Mouse (Mus musculus) small intestine, adult 2 months (tissue): ENCODE data around the gene Pgp. TPM values are rescaled to one million over a fixed set of nuclear protein-coding genes. Genes with fewer than 3 reads are reported as not detected.
A peak's percentile ranks its signal among the peaks of the same experiment; 100 is the strongest.
"Not testable (repeated sequence)": the region's sequence is repeated elsewhere in the genome, so short reads cannot be mapped to it uniquely, and the experiment has no call there.

ENCODE experiments used
- H3K27ac ChIP-seq: fragments of 200-500 bp; 2 replicates; pipeline ENCODE4 v1.5.1; 2012; ENCODE audit warnings: low read depth, low read length, control low read depth, inconsistent platforms; ENCODE audit not compliant: insufficient read depth
- H3K27me3 ChIP-seq: fragments of 200-500 bp; 2 replicates; pipeline ENCODE4 v1.6.1; 2012; ENCODE audit warnings: mild to moderate bottlenecking, moderate library complexity, low read length, inconsistent platforms; ENCODE audit not compliant: control insufficient read depth, insufficient read depth
- H3K36me3 ChIP-seq: fragments of 200-500 bp; 2 replicates; pipeline ENCODE4 v1.6.1; 2012; ENCODE audit warnings: mild to moderate bottlenecking, low read length, control low read depth, inconsistent platforms; ENCODE audit not compliant: control insufficient read depth, insufficient read depth
- H3K4me1 ChIP-seq: fragments of 200-500 bp; 2 replicates; pipeline ENCODE4 v1.6.1; 2012; ENCODE audit warnings: low read length, inconsistent platforms, mixed read lengths; ENCODE audit not compliant: control insufficient read depth, insufficient read depth, insufficient read length
- H3K4me3 ChIP-seq: fragments of 200-500 bp; 2 replicates; pipeline ENCODE4 v1.5.1; 2012; ENCODE audit warnings: low read depth, mild to moderate bottlenecking, control low read depth, inconsistent platforms, low read length, moderate library complexity
- CTCF ChIP-seq: fragments of 200-500 bp; IDR thresholded peaks from 2 replicates; pipeline ENCODE4 v1.5.1; 2012; ENCODE audit warnings: low read depth, mild to moderate bottlenecking, control low read depth, inconsistent platforms, low read length, moderate library complexity, mixed read lengths; ENCODE audit not compliant: insufficient replicate concordance, insufficient read length; ENCODE audit errors: extremely low read depth
- POLR2A ChIP-seq: fragments of 200-500 bp; IDR thresholded peaks from 2 replicates; pipeline ENCODE4 v1.6.1; 2012; ENCODE audit warnings: low read depth, mild to moderate bottlenecking, control low read depth, inconsistent platforms, low read length, moderate library complexity
- WGBS: fragments of 180-500 bp; shearing (Covaris S2); methylation state at CpG from one replicate; pipeline ENCODE4 v1.1.7; 2018; 5-methylcytosine and 5-hydroxymethylcytosine counted together
- polyA plus RNA-seq: library from polyadenylated mRNA; depleted of rRNA; stranded (reverse); fragments of >200 nt; gene quantifications from 2 replicates; pipeline ENCODE4 v1.2.3, GENCODE M21; 2012

The Pgp gene
- polyA plus RNA-seq, 1 experiment, result 178 TPM

GRCm38 (mm10) chr17:24449507-24449906, 20.7 kb upstream of the Pgp start:
- H3K27ac ChIP-seq, result no peak overlapping the region
- 88% methylated on average over 6 of the region's 6 CpGs for WGBS
- 0 out of 2 replicates have a peak, but pooled peaks cover 2% of the 10 kb centered on the region for H3K4me1 ChIP-seq
- TF ChIP-seq CTCF (no peak), POLR2A (no peak)
- H3K36me3 ChIP-seq, result peaks cover 61% of the 10 kb centered on the region
- H3K27me3 ChIP-seq, result no peaks in the 10 kb centered on the region
- no peak overlapping the region for H3K4me3 ChIP-seq

GRCm38 (mm10) chr17:24451220-24451619, 19.0 kb upstream of the Pgp start:
- 74% methylated on average over 6 of the region's 6 CpGs for WGBS
- Histone ChIP-seq H3K27me3 (no peaks in the 10 kb centered on the region), H3K36me3 (peaks cover 44% of the 10 kb centered on the region), H3K4me1 (0 out of 2 replicates have a peak, but pooled peaks cover 2% of the 10 kb centered on the region), H3K27ac (no peak overlapping the region), H3K4me3 (no peak overlapping the region)
- TF ChIP-seq CTCF, result no peak
- TF ChIP-seq POLR2A, result no peak

GRCm38 (mm10) chr17:24453372-24453771, 16.8 kb upstream of the Pgp start:
- Histone ChIP-seq H3K27me3 (no peaks in the 10 kb centered on the region), H3K4me1 (0 out of 2 replicates have a peak, but pooled peaks cover 2% of the 10 kb centered on the region), H3K4me3 (no peak overlapping the region), H3K27ac (no peak overlapping the region), H3K36me3 (peaks cover 25% of the 10 kb centered on the region)
- WGBS, result 29% methylated on average over 2 of the region's 2 CpGs
- TF ChIP-seq CTCF (no peak), POLR2A (no peak)

- TF ChIP-seq CTCF (no peak), POLR2A (no peak)
- under 1% methylated on average over 14 of the region's 14 CpGs for WGBS
- Histone ChIP-seq H3K36me3 (peaks cover 16% of the 10 kb centered on the region), H3K27ac (peak overlapping the region; percentile 95), H3K4me1 (0 out of 2 replicates have a peak, but pooled peaks cover 2% of the 10 kb centered on the region), H3K27me3 (no peaks in the 10 kb centered on the region), H3K4me3 (peak overlapping the region; percentile 89)
These were observed 15.9 kb upstream of the Pgp start for GRCm38 (mm10) chr17:24454218-24454755.

GRCm38 (mm10) chr17:24454756-24455522, 15.3 kb upstream of the Pgp start:
- no peak for TF ChIP-seq CTCF
- peak; percentile 77 for TF ChIP-seq POLR2A
- Histone ChIP-seq H3K36me3 (peaks cover 10% of the 10 kb centered on the region), H3K27me3 (no peaks in the 10 kb centered on the region), H3K4me3 (peak overlapping the region; percentile 89), H3K27ac (peak overlapping the region; percentile 95), H3K4me1 (0 out of 2 replicates have a peak, but pooled peaks cover 2% of the 10 kb centered on the region)
- under 1% methylated on average over 66 of the region's 67 CpGs for WGBS

- 41% methylated on average over 10 of the region's 10 CpGs for WGBS
- H3K27me3 ChIP-seq, H3K4me1 ChIP-seq, H3K4me3 ChIP-seq, H3K36me3 ChIP-seq: not testable (repeated sequence)
- H3K27ac ChIP-seq, result 0 out of 2 replicates have a peak overlapping the region, but pooled peaks have one; percentile 18
These were observed 14.5 kb upstream of the Pgp start for GRCm38 (mm10) chr17:24455523-24456206.

- Histone ChIP-seq H3K36me3 (no peaks in the 10 kb centered on the region), H3K27ac (no peak overlapping the region), H3K4me3 (no peak overlapping the region), H3K27me3 (no peaks in the 10 kb centered on the region), H3K4me1 (no peaks in the 10 kb centered on the region)
- 64% methylated on average over 2 of the region's 2 CpGs for WGBS
- no peak for TF ChIP-seq CTCF
- no peak for TF ChIP-seq POLR2A
These were observed 8.6 kb upstream of the Pgp start for GRCm38 (mm10) chr17:24461580-24461979.
